Mouse (Mus musculus) megakaryocyte, embryonic 14.5 days (primary cell): ENCODE measurements around the gene A830031A19Rik. TPM values are rescaled to one million over a fixed set of nuclear protein-coding genes. Genes with fewer than 3 reads are reported as not detected.

ENCODE experiments used
- H3K27me3 ChIP-seq: replicated peaks from 2 replicates; pipeline ENCODE3; 2012; ENCODE audit warnings: inconsistent platforms
- H3K36me3 ChIP-seq: replicated peaks from 2 replicates; pipeline ENCODE3; 2012; ENCODE audit warnings: low read length, inconsistent platforms, mixed read lengths
- H3K4me1 ChIP-seq: 2 replicates; pipeline ENCODE4 v1.6.1; 2012; ENCODE audit warnings: inconsistent platforms
- H3K4me3 ChIP-seq: replicated peaks from 2 replicates; pipeline ENCODE3; 2012; ENCODE audit warnings: moderate library complexity, mild to moderate bottlenecking, inconsistent platforms
- H3K9me3 ChIP-seq: 2 replicates; pipeline ENCODE4 v1.6.1; 2012; ENCODE audit warnings: inconsistent platforms
- FLI1 ChIP-seq: IDR thresholded peaks from 2 replicates; pipeline ENCODE4 v1.6.1; 2012; ENCODE audit warnings: low read length, inconsistent platforms, mixed read lengths
- GATA1 ChIP-seq: IDR thresholded peaks from 3 replicates; pipeline ENCODE4 v1.6.1; 2012; ENCODE audit warnings: mixed read lengths, low read length, inconsistent platforms, borderline replicate concordance
- polyA plus RNA-seq: library from polyadenylated mRNA; stranded (reverse); fragments of >175 nt; gene quantifications from 2 replicates; pipeline ENCODE4 v1.2.3, GENCODE M21; 2012; ENCODE audit warnings: low replicate concordance; ENCODE audit not compliant: insufficient read depth

Gene A830031A19Rik
- polyA plus RNA-seq, 1 experiment: not detected

DNA sequence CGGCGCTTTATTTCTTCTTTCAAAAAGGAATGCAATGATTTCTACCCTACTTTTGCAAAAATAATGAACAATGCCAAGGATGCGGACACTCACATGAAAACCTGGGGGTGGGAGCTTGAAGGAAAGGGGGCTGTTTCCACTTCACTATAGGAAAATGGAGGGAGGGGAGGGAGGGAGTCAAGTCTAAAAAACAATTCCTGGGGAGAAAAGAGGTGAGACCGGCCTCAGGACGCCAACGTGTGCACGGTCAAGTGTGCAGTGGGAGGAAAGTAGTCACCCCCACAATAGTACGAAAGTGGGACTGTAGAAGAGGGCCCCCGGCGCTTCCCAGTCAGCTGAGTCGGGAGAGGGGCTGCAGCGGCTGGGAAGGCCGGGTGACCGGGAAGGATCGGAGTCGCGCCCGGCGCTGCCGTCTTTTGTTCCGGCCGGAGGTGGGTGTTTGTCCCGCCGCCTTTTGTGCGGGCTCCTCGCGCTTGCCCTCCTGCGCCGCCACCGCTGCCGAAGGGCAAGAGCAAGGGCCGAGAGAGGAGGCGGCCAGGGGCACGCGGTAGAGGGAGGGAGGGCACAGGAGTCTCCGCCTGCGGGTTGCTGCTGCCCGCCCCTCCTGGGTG, 4.0 kb upstream of the A830031A19Rik start:
- Histone ChIP-seq H3K36me3 (no peaks in the 10 kb centered on the region), H3K27me3 (peaks cover 10% of the 10 kb centered on the region), H3K4me1 (peaks cover 78% of the 10 kb centered on the region), H3K4me3 (peak overlapping the region; percentile 95), H3K9me3 (no peaks in the 10 kb centered on the region)
- no peak for TF ChIP-seq FLI1
- TF ChIP-seq GATA1: no peak

DNA sequence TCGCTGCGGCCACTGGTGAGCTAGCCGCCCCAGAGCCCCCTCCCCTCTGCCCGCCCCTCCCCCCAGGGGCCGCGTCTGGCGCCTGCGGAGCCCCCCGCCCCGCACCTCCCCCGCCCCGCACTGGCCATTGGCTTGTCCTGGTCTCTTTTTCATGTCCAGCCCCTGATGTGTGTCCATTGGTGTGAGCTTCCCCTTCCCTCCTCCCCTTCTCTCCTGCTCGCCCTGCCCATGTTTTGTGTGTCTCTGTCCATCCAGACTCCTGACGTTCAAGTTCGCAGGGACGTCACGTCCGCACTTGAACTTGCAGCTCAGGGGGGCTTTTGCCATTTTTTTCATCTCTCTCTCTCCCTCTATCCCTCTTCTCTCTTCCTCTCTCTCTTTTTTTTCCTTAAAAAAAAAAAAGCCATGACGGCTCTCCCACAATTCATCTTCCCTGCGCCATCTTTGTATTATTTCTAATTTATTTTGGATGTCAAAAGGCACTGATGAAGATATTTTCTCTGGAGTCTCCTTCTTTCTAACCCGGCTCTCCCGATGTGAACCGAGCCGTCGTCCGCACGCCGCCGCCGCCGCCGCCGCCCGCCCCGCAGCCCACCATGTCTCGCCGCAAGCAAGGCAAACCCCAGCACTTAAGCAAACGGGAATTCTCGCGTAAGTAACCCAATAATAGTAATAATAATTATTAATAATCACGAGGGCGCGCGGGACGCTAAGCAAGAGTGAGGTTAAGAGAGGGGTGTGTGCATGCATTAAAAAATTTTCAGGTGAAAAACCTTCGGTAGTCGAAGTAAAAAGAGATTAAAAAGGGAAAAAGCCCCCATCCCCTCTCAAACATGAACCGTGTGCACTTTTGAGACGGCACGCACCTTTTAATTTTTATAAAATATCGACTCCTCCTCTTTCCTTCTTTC, 3.2 kb upstream of the A830031A19Rik start, which contains the start of gene Bcl11a:
Bcl11a (plus strand) TSS at position 262 of the 911 bp plus-strand sequence.
- no peaks in the 10 kb centered on the region for H3K9me3 ChIP-seq
- H3K4me3 ChIP-seq: peak within 1 kb of the TSS; percentile 95
- H3K27me3 ChIP-seq: peaks cover 15% of the 10 kb centered on the region
- TF ChIP-seq FLI1 (no peak), GATA1 (no peak)
- no peaks in the 10 kb centered on the region for H3K36me3 ChIP-seq
- H3K4me1 ChIP-seq: peaks cover 75% of the 10 kb centered on the region

DNA sequence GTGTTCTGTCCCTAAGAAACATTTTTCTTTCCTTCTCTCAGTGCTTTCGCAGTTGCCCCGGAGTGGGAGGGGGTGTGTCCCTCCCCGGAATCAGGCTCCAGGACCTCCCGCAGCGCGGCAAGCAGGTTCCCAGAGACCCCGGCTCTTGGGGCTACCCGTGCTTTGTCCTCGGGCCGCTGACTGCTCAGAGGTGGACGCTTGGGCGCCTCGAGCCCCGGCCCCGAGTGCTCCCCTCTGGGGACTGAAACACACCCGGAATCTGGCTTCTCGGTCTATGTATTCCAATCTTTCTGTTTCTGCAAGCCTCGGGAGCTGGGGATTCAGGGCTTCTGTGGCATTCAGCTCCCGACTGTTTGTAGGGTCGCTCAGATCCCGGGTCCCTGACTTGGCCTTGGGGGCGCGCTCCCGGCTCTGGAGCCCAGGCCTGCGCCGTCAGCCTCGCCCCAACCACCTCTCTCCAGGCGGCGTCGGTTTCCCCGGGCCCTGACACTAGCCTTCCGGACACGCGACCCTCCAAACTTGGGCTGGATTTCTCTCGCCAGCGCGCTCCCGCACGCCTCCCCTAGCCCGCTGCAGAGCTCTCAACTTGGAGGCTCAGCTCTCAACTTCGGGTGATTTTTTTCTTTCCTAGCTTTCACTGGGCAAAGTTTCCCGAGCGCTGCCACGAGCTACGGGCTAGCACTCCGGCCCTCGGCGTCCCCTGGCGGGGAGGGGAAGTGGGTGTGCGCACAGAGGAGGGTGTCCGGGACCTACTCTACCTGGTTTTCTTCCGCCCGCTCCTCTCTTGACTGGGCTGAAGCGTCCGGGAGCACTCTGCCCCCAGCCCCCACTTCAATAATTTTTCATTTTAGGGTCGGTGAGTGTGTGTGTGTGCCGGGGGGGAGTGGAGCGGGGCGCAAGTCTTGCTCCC, 2.2 kb upstream of the A830031A19Rik start:
- no peaks in the 10 kb centered on the region for H3K36me3 ChIP-seq
- H3K27me3 ChIP-seq: peaks cover 17% of the 10 kb centered on the region
- H3K4me3 ChIP-seq: peak overlapping the region; percentile 95
- peaks cover 67% of the 10 kb centered on the region for H3K4me1 ChIP-seq
- no peaks in the 10 kb centered on the region for H3K9me3 ChIP-seq
- TF ChIP-seq GATA1: no peak
- no peak for TF ChIP-seq FLI1

DNA sequence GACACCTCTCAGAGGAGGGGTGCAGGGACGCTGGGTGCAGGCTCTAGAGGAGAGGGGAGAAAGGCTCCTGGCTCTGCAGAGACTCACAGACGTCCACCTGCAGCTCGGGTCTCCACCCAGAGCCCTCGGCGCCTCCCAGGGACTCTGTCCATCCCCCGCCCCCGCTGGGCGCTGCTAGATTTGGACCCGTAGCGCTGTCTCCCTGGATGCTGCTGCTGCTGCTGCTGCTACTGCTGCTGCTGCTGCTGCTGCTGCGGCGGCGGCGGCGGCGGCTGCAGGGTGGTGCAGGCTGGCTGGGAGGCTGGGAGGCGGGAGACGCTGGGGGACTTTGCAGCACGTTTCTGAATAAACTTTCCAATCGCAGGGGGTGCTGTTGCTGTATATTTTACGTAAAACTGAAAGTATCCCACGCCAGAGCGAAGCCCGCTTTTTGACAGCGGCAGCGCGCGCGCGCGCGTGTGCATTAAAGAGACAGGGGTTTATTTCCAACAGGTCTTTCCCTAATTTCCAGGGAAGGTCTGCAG, 1.3 kb upstream of the A830031A19Rik start:
- TF ChIP-seq FLI1: no peak
- no peak for TF ChIP-seq GATA1
- Histone ChIP-seq H3K36me3 (no peaks in the 10 kb centered on the region), H3K9me3 (no peaks in the 10 kb centered on the region), H3K4me3 (peak overlapping the region; percentile 95), H3K27me3 (peaks cover 17% of the 10 kb centered on the region), H3K4me1 (peaks cover 59% of the 10 kb centered on the region)

DNA sequence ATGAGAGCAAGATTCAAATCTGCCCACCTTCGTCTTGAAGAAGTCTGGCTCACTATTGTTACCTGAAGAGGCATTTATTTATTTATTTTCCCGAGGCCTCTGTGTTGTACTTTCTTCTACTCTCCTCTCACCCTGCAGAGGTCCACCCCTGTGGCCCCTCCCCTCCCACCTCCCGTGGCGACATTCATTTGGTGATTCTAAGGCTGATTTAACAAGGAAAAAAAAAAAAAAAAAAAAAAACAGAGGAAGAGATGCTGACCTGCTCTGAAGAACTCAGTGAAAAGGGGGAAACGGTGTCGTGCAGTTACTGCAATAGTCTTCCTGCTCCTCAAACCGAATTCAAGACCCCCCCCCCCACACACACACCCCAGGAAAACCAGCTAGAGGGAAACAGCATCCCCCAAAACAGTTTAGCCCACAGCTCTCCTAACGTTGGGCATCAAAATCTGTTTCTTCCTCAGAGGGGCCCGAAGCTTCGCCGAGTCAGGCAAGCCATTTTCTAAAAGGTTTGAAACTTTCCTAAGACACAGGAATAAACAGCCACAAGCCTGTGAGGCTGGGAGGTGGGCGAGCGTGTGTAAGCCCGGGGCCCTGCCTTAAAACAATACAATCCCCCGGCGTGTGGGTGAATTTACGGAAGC, 752 bp upstream of the A830031A19Rik start:
- Histone ChIP-seq H3K36me3 (no peaks in the 10 kb centered on the region), H3K9me3 (no peaks in the 10 kb centered on the region), H3K27me3 (peaks cover 17% of the 10 kb centered on the region), H3K4me1 (peaks cover 57% of the 10 kb centered on the region), H3K4me3 (peak overlapping the region; percentile 95)
- TF ChIP-seq GATA1 (no peak), FLI1 (no peak)

DNA sequence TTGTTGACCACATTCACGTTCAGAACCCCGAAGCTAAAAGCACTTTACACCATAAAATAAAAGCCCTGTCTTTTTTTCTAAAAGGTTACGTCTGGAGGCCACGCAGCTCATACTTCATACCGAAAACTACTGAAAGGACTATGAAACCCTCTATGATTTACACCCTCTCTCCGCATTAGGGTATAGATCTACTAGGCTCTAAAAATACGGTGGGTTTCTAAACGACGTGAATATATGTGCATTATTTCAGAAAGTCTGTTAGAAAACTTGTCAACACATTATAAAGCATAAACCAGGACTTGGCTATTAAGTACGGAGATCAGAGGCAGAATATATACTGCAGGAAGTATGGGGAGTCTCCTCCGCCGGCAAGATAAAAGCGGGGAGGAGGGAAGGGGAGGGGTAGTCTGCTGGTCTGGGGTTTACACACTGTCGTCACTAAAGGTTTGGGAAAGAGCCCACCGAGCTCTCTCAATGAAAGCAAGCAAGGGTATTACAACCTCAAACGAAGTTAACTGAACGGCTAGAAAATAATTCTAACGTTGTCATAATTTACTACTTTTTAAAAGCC, 748 bp downstream of the A830031A19Rik start:
- H3K4me1 ChIP-seq: peaks cover 45% of the 10 kb centered on the region
- peak overlapping the region; percentile 95 for H3K4me3 ChIP-seq
- peaks cover 23% of the 10 kb centered on the region for H3K27me3 ChIP-seq
- no peaks in the 10 kb centered on the region for H3K9me3 ChIP-seq
- no peaks in the 10 kb centered on the region for H3K36me3 ChIP-seq
- TF ChIP-seq GATA1 (no peak), FLI1 (no peak)

DNA sequence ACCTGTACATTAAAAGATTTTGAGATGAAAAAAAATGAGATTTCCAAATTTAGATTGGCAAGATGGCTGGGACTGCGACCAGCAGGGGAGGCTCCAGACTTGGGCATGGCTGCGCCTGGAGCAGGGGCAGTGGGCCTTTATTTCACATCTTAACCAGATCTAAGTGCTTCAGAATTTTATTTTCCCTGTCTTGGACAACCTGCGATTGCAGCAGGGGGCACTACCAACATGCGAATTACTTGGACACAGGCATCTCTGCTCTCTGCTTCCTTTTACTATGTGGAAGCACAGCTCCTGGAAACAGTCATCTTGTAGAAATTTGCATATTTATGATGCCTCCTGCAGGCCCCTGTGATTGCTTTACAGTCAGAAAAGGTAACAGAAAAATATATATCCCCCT, 9.5 kb downstream of the A830031A19Rik start:
- Histone ChIP-seq H3K27me3 (peaks cover 27% of the 10 kb centered on the region), H3K4me1 (peaks cover 12% of the 10 kb centered on the region), H3K4me3 (no peak overlapping the region), H3K9me3 (no peaks in the 10 kb centered on the region), H3K36me3 (no peaks in the 10 kb centered on the region)
- TF ChIP-seq GATA1 (no peak), FLI1 (no peak)

DNA sequence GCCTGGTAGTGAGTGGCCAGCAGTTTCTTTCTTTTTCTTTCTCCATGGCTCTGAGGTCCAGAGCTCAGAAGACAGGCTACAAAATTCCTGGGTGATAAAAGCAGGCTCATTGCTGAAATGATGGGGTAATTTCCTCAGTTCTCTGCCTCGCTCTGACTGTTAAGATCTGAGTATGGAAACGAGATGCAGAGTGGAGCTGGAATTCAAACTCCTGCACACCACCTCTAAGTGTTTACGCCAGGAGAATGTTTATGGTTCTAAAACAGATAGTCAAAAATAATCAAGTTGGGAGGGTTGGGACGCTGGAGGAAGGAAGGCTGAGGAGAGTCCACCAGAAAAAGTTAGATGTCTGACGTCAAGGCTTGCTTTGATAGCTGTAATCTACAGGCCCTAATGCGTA, 10.6 kb downstream of the A830031A19Rik start:
- Histone ChIP-seq H3K9me3 (no peaks in the 10 kb centered on the region), H3K4me1 (peaks cover 12% of the 10 kb centered on the region), H3K27me3 (peaks cover 21% of the 10 kb centered on the region), H3K36me3 (no peaks in the 10 kb centered on the region), H3K4me3 (no peak overlapping the region)
- TF ChIP-seq FLI1 (no peak), GATA1 (no peak)
